Mouse (Mus musculus) neural tube, embryonic 12.5 days (tissue): ENCODE measurements around the gene Ceacam12. TPM values are rescaled to one million over a fixed set of nuclear protein-coding genes. Genes with fewer than 3 reads are reported as not detected.
"Not testable (repeated sequence)": the region's sequence is repeated elsewhere in the genome, so short reads cannot be mapped to it uniquely, and the experiment has no call there.

Experiments used
- ATAC-seq: fragments of 200-750 bp; cut with Nextera tagmentation; 2 replicates; pipeline ENCODE4 v1.8.0; 2017; ENCODE audit warnings: low read depth, mild to moderate bottlenecking, moderate TSS enrichment, moderate library complexity; ENCODE audit not compliant: low FRiP score
- H3K27ac ChIP-seq: fragments of 300-500 bp; sonication (generic); 2 replicates; pipeline ENCODE4 v1.5.1; 2016
- H3K27me3 ChIP-seq: fragments of 300-500 bp; sonication (generic); replicated peaks from 2 replicates; pipeline ENCODE4 v1.6.1; 2016; ENCODE audit warnings: mild to moderate bottlenecking
- H3K36me3 ChIP-seq: fragments of 300-500 bp; sonication (generic); 2 replicates; pipeline ENCODE4 v1.6.1; 2016; ENCODE audit warnings: mild to moderate bottlenecking
- H3K4me1 ChIP-seq: fragments of 300-500 bp; sonication (generic); 2 replicates; pipeline ENCODE4 v1.6.1; 2016
- H3K4me2 ChIP-seq: fragments of 300-500 bp; sonication (generic); replicated peaks from 2 replicates; pipeline ENCODE4 v1.6.1; 2016; ENCODE audit warnings: mild to moderate bottlenecking
- H3K4me3 ChIP-seq: fragments of 300-500 bp; sonication (generic); 2 replicates; pipeline ENCODE4 v1.5.1; 2016
- H3K9ac ChIP-seq: fragments of 300-500 bp; sonication (generic); 2 replicates; pipeline ENCODE4 v1.6.1; 2016; ENCODE audit warnings: mild to moderate bottlenecking
- H3K9me3 ChIP-seq: fragments of 300-500 bp; sonication (generic); 2 replicates; pipeline ENCODE4 v1.6.1; 2016; ENCODE audit warnings: mild to moderate bottlenecking
- WGBS: fragments of 180-500 bp; shearing (Covaris S2); methylation state at CpG from one replicate; pipeline ENCODE4 v1.1.7; 2016; 5-methylcytosine and 5-hydroxymethylcytosine counted together
- microRNA-seq: library from miRNA; unstranded; fragments of <30 nt; microRNA quantifications from one replicate; pipeline ENCODE4, GENCODE M21; 2017
- polyA plus RNA-seq: library from polyadenylated mRNA; unstranded; fragments of >200 nt; fragmentation: Nextera tagmentation; extraction: Ambion mirVana; gene quantifications from 2 replicates; pipeline ENCODE4 v1.2.1, GENCODE M21; 2016

The Ceacam12 gene
- polyA plus RNA-seq: not detected in 2 replicates

DNA sequence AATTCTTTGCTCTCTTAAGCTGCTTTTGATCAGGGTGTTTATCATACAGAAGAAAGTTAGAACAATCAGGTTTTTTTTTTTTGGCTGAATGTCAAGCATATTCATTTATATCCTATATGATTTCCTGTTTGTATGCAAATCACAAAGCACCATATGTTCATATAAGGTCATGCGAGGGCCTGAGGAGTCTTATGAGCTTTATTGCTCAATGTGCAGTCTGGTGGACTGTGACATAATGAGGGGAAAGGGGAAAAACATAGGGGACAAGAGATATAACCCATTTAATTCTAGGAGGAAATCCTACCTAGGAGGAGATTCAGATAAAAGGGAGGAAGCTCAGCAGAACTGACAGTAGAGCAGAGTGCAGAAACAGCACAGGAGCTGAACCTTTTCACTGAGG, at the start of gene Ceacam12:
Gene Ceacam12 (plus strand): TSS at position 301 of the 400 bp plus-strand sequence.
- peaks cover 65% of the 10 kb centered on the region for H3K9me3 ChIP-seq
- no peak within 1 kb of the TSS for H3K9ac ChIP-seq
- no peak for ATAC-seq
- WGBS: 89% methylated on average over 1 of the region's 1 CpGs
- no peaks in the 10 kb centered on the region for H3K27me3 ChIP-seq
- H3K4me2 ChIP-seq: no peak within 1 kb of the TSS
- H3K4me3 ChIP-seq: no peak within 1 kb of the TSS
- H3K36me3 ChIP-seq: no peaks in the 10 kb centered on the region
- H3K4me1 ChIP-seq: no peaks in the 10 kb centered on the region
- H3K27ac ChIP-seq: no peak within 1 kb of the TSS

DNA sequence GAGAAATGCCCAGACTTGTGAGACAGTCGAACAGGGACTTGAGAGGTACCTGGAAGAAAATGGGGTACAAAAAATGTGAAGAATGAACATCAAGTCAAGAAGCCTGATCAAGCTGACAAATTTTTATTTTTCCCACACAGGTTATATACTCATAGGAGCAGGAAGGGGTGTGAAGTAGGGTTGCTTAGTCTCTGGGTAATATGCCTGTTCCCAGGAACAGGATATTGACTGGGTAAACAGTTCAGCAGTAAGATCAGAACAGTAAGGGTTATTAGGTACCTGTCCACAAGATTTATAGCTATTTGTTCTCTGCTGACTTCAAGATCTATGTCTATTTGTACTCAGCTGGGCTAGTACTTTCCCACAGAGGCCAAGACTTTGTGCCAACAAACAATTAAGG, 8.1 kb downstream of the Ceacam12 start:
- peaks cover 45% of the 10 kb centered on the region for H3K9me3 ChIP-seq
- not testable (repeated sequence) for H3K9ac ChIP-seq, H3K27me3 ChIP-seq, H3K4me3 ChIP-seq, H3K4me1 ChIP-seq, H3K27ac ChIP-seq, ATAC-seq, H3K36me3 ChIP-seq, H3K4me2 ChIP-seq
- WGBS: 92% methylated on average over 1 of the region's 1 CpGs

DNA sequence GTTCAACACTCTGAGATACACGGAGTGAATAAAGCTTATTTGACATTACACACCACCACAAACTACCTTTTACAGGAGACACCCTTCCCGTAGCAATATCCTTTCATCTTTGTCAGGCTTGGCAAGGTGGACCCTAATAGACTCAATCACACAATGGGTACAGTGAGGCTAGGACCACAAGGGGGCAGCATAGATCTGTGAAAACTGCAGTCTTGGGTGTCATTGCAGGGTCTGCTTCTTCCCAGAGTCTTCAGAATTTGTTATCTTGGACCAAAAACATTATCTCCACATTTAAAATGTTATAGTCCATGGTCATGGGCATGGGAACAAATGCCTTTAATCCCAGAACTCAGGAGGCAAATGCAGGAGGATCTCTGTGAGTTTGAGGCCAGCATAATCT, 35.1 kb downstream of the Ceacam12 start:
- 49% methylated on average over 2 of the region's 2 CpGs for WGBS
- Histone ChIP-seq H3K4me1 (no peaks in the 10 kb centered on the region), H3K9ac (no peak overlapping the region), H3K4me3 (no peak overlapping the region), H3K27me3 (no peaks in the 10 kb centered on the region), H3K36me3 (no peaks in the 10 kb centered on the region), H3K4me2 (no peak overlapping the region), H3K27ac (no peak overlapping the region), H3K9me3 (peaks cover 26% of the 10 kb centered on the region)
- no peak for ATAC-seq

Small RNA genes within 50 kb of the gene (microRNA-seq; reads per million reads assigned to microRNA genes)
- gene Gm22414: not detected

Other genes with a start within 250 kb of the Ceacam12 start
- gene Gm5155, start 194.2 kb upstream of the Ceacam12 start, polyA plus RNA-seq: not detected in 2 replicates
- not detected in 2 replicates for gene Ceacam11, start 93.8 kb upstream of the Ceacam12 start, polyA plus RNA-seq
- gene Ceacam13, start 56.0 kb upstream of the Ceacam12 start, polyA plus RNA-seq: not detected in 2 replicates
- gene Igfl3, start 110.6 kb downstream of the Ceacam12 start, polyA plus RNA-seq: not detected in 2 replicates
- not detected in 2 replicates for gene Mill1, start 179.4 kb downstream of the Ceacam12 start, polyA plus RNA-seq